In the genomic region with DNA sequence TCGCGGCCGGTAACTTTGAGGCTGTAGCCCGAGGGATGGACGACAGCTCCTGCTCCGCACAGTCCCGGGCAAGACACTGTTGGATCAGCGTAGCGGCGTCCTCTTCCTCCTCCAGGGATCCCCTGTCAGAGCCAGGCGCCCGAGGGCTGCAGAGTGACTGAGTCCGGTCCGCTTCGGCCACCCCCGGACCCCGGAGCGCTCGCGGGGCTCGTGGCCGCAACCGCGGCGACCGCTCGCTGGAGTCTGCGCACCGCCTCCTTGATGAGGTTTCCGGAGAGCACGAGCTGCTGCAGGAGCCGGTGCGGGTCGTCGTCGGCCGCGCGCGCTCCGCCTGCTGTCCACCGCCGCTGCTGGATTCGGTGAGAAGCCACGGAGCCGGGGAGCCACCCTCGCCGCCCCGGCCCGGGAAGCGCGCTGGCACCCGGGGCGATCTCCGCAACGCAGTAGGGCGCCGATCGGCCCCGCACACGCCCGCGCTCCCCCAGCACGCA, we compare ENCODE assay signal across 8 mouse cellular contexts. TPM values are rescaled to one million over a fixed set of nuclear protein-coding genes. Genes with fewer than 3 reads are reported as not detected.
A peak's percentile ranks its signal among the peaks of the same experiment; 100 is the strongest.
DNase-seq lines count a peak whose midpoint lies in the region; ATAC-seq and TF ChIP-seq lines count a peak whose summit lies in the region.

No protein-coding gene starts in this region.

- peak overlapping the region; percentile 40 for H3K4me3 ChIP-seq in C2C12 (ENCODE audit: insufficient read depth, poor library complexity, severe bottlenecking)
- H3K4me3 ChIP-seq in embryonic facial prominence, embryonic 15.5 days (replicated peaks) = peak overlapping the region; percentile 72
- peak overlapping the region; percentile 63 to 64 for H3K4me3 ChIP-seq in heart, embryonic 14.5 days (ENCODE audit: control insufficient read depth in 1 of 2, insufficient read depth in 1 of 2, low read depth in 1 of 2, low read length in 2 of 2)
- peak overlapping the region; percentile 78 for H3K4me3 ChIP-seq in kidney, postnatal 0 days (replicated peaks; ENCODE audit: low read depth, low read length)
- H3K4me3 ChIP-seq in neural tube, embryonic 15.5 days (replicated peaks) = peak overlapping the region; percentile 82

- peak overlapping the region; percentile 94 for H3K27ac ChIP-seq in embryonic facial prominence, embryonic 15.5 days (replicated peaks)
- peak overlapping the region; percentile 3 to 88; a peak in 3 of 4 replicates for H3K27ac ChIP-seq in heart, embryonic 14.5 days (replicated peaks in 1 of 2; ENCODE audit: control insufficient read depth in 1 of 2, insufficient read depth in 1 of 2, low read depth in 2 of 2, low read length in 2 of 2)
- peak overlapping the region; percentile 94 for H3K27ac ChIP-seq in kidney, postnatal 0 days
- H3K27ac ChIP-seq in neural tube, embryonic 15.5 days (replicated peaks) = peak overlapping the region; percentile 97

- no peaks in the 10 kb centered on the region for H3K36me3 ChIP-seq in C2C12 (ENCODE audit: control insufficient read depth, insufficient read depth)
- H3K36me3 ChIP-seq in embryonic facial prominence, embryonic 15.5 days = no peaks in the 10 kb centered on the region
- H3K36me3 ChIP-seq in heart, embryonic 14.5 days (ENCODE audit: control insufficient read depth, insufficient read depth, low read length) = no peaks in the 10 kb centered on the region
- H3K36me3 ChIP-seq in kidney, postnatal 0 days (ENCODE audit: insufficient read depth, low read length) = no peaks in the 10 kb centered on the region
- no peaks in the 10 kb centered on the region for H3K36me3 ChIP-seq in neural tube, embryonic 15.5 days

- WGBS in embryonic facial prominence, embryonic 15.5 days = under 1% methylated on average over 64 of the region's 64 CpGs
- WGBS in heart, embryonic 14.5 days = 0% methylated on average over 59 of the region's 64 CpGs
- under 1% methylated on average over 64 of the region's 64 CpGs for WGBS in kidney, postnatal 0 days
- under 1% methylated on average over 63 of the region's 64 CpGs for WGBS in neural tube, embryonic 15.5 days

- H3K27me3 ChIP-seq in C2C12 (ENCODE audit: control insufficient read depth, insufficient read depth, insufficient read length) = peaks cover 21% of the 10 kb centered on the region
- 0 out of 2 replicates have a peak, but pooled peaks cover 5% of the 10 kb centered on the region for H3K27me3 ChIP-seq in embryonic facial prominence, embryonic 15.5 days
- no peaks in the 10 kb centered on the region; the same call in 1 of the 2 replicates for H3K27me3 ChIP-seq in heart, embryonic 14.5 days (ENCODE audit: control insufficient read depth, insufficient read depth, low read length)
- H3K27me3 ChIP-seq in kidney, postnatal 0 days (ENCODE audit: insufficient read depth, low read length) = no peaks in the 10 kb centered on the region
- H3K27me3 ChIP-seq in neural tube, embryonic 15.5 days (replicated peaks) = no peaks in the 10 kb centered on the region

- DNase-seq in adrenal gland, postnatal 10 days = peak; percentile 66
- peak; percentile 54 for DNase-seq in kidney, postnatal 0 days (ENCODE audit: low spot score)
- peak; percentile 30 to 36 for DNase-seq in lung, adult 18-20 months
- peak; percentile 46 for DNase-seq in thymus, postnatal 25 days

- H3K4me1 ChIP-seq in embryonic facial prominence, embryonic 15.5 days = peaks cover 29% of the 10 kb centered on the region
- H3K4me1 ChIP-seq in heart, embryonic 14.5 days (ENCODE audit: control insufficient read depth in 2 of 2, insufficient read depth in 2 of 2, low read length in 2 of 2) = peaks cover 7 to 9% of the 10 kb centered on the region in 2 experiments; a peak in 3 of 4 replicates
- peaks cover 19% of the 10 kb centered on the region for H3K4me1 ChIP-seq in kidney, postnatal 0 days (replicated peaks; ENCODE audit: insufficient read depth, low read length)
- peaks cover 41% of the 10 kb centered on the region for H3K4me1 ChIP-seq in neural tube, embryonic 15.5 days

- ATAC-seq in embryonic facial prominence, embryonic 15.5 days (ENCODE audit: insufficient number of reproducible peaks, low FRiP score, low TSS enrichment, low read depth) = no peak
- ATAC-seq in heart, embryonic 14.5 days (ENCODE audit: insufficient number of reproducible peaks, insufficient read depth, low FRiP score, low read depth) = peak; percentile 14; the same call in 1 of the 2 replicates
- peak; percentile 5; the same call in 1 of the 2 replicates for ATAC-seq in kidney, postnatal 0 days (replicated peaks; ENCODE audit: low FRiP score, low read depth)
- ATAC-seq in neural tube, embryonic 15.5 days (ENCODE audit: low FRiP score) = peak; percentile 27

- H3K79me3 ChIP-seq in C2C12 (ENCODE audit: low read depth) = no peaks in the 10 kb centered on the region

- no peaks in the 10 kb centered on the region for H3K9me3 ChIP-seq in embryonic facial prominence, embryonic 15.5 days (replicated peaks)
- no peaks in the 10 kb centered on the region for H3K9me3 ChIP-seq in heart, embryonic 14.5 days (ENCODE audit: control insufficient read depth, low read length)
- no peaks in the 10 kb centered on the region for H3K9me3 ChIP-seq in kidney, postnatal 0 days (replicated peaks; ENCODE audit: low read length)
- H3K9me3 ChIP-seq in neural tube, embryonic 15.5 days (replicated peaks) = no peaks in the 10 kb centered on the region

- H3K79me2 ChIP-seq in C2C12 (ENCODE audit: control insufficient read depth, insufficient read depth) = no peaks in the 10 kb centered on the region

- no peak for TF ChIP-seq CTCF in C2C12 (IDR thresholded peaks at IDR 0.05; ENCODE audit: control insufficient read depth, insufficient read depth, insufficient read length)
- no peak for TF ChIP-seq CTCF in kidney, postnatal 0 days (IDR thresholded peaks at IDR 0.05; ENCODE audit: low read depth)

- peak overlapping the region; percentile 50 for H3K9ac ChIP-seq in embryonic facial prominence, embryonic 15.5 days
- peak overlapping the region; percentile 78 for H3K9ac ChIP-seq in heart, embryonic 14.5 days (ENCODE audit: low read length)
- peak overlapping the region; percentile 86 for H3K9ac ChIP-seq in kidney, postnatal 0 days (ENCODE audit: low read depth, low read length)
- H3K9ac ChIP-seq in neural tube, embryonic 15.5 days (replicated peaks) = peak overlapping the region; percentile 72

- peak overlapping the region; percentile 39 for H3ac ChIP-seq in C2C12 (ENCODE audit: control insufficient read depth, insufficient read length, low read depth)

- H3K4me2 ChIP-seq in embryonic facial prominence, embryonic 15.5 days (replicated peaks) = peak overlapping the region; percentile 98
- peak overlapping the region; percentile 97 for H3K4me2 ChIP-seq in heart, embryonic 14.5 days (ENCODE audit: low read length)
- H3K4me2 ChIP-seq in kidney, postnatal 0 days (ENCODE audit: low read length) = peak overlapping the region; percentile 97
- peak overlapping the region; percentile 89 for H3K4me2 ChIP-seq in neural tube, embryonic 15.5 days

TF ChIP-seq in C2C12, 6 proteins besides CTCF, POLR2A, EP300 and RAD21:
- TF ChIP-seq MAX (IDR thresholded peaks at IDR 0.05) (no peak), MYOD1 (IDR thresholded peaks at IDR 0.05; ENCODE audit: control insufficient read depth, insufficient read length, low read depth) (no peak), MYOG (IDR thresholded peaks at IDR 0.05; ENCODE audit: control insufficient read depth, extremely low read depth, insufficient read length) (no peak), FOSL1 (IDR thresholded peaks at IDR 0.05; ENCODE audit: insufficient read depth, low read length, poor library complexity, severe bottlenecking) (no peak), USF1 (IDR thresholded peaks at IDR 0.05; ENCODE audit: low read depth) (no peak), CEBPB (IDR thresholded peaks at IDR 0.05; ENCODE audit: low read depth) (no peak)
TF ChIP-seq in C2C12: peak in this region for 0.

RNA-seq across cellular contexts. Expression of gene Frat2, which starts 0.8 kb away (rescaled TPM):
- polyA plus RNA-seq in C2C12 (2012; fragmentation: generic; extraction: Trizol) = 0.60 TPM
- total RNA-seq in adrenal gland, postnatal 10 days (2021) = 1 to 10 TPM; 4.8 to 7.1 TPM
- 5.6 and 7.1 TPM in 2 replicates for polyA plus RNA-seq in embryonic facial prominence, embryonic 15.5 days (2015; fragmentation: Nextera tagmentation; extraction: Ambion mirVana)
- polyA plus RNA-seq in heart, embryonic 14.5 days (2014; fragmentation: Nextera tagmentation; extraction: Ambion mirVana) = 1.2 and 2.0 TPM in 2 replicates
- 5.8 and 7.2 TPM in 2 replicates for polyA plus RNA-seq in kidney, postnatal 0 days (2015; fragmentation: Nextera tagmentation; extraction: Ambion mirVana)
- 7.0 and 7.1 TPM in 2 replicates for polyA plus RNA-seq in neural tube, embryonic 15.5 days (2015; fragmentation: Nextera tagmentation; extraction: Ambion mirVana)

RNA-seq across cellular contexts. Expression of gene Frat1, which starts 17.4 kb away (rescaled TPM):
- polyA plus RNA-seq in C2C12 (2012; fragmentation: generic; extraction: Trizol) = 0.06 TPM
- total RNA-seq in adrenal gland, postnatal 10 days (2021) = 10 to 100 TPM in 1 of 2 experiments, 1 to 10 TPM in 1; 8.6 to 11.7 TPM
- 6.6 and 7.0 TPM in 2 replicates for polyA plus RNA-seq in embryonic facial prominence, embryonic 15.5 days (2015; fragmentation: Nextera tagmentation; extraction: Ambion mirVana)
- polyA plus RNA-seq in heart, embryonic 14.5 days (2014; fragmentation: Nextera tagmentation; extraction: Ambion mirVana) = 2.4 and 2.6 TPM in 2 replicates
- polyA plus RNA-seq in kidney, postnatal 0 days (2015; fragmentation: Nextera tagmentation; extraction: Ambion mirVana) = 11.1 and 11.4 TPM in 2 replicates
- polyA plus RNA-seq in neural tube, embryonic 15.5 days (2015; fragmentation: Nextera tagmentation; extraction: Ambion mirVana) = 20.1 and 22.7 TPM in 2 replicates

RNA-seq across cellular contexts. Expression of gene Arhgap19, which starts 45.3 kb away (rescaled TPM):
- polyA plus RNA-seq in C2C12 (2012; fragmentation: generic; extraction: Trizol) = 8.9 TPM
- 1 to 10 TPM; 7.6 to 8.6 TPM for total RNA-seq in adrenal gland, postnatal 10 days (2021)
- 17.3 and 17.5 TPM in 2 replicates for polyA plus RNA-seq in embryonic facial prominence, embryonic 15.5 days (2015; fragmentation: Nextera tagmentation; extraction: Ambion mirVana)
- polyA plus RNA-seq in heart, embryonic 14.5 days (2014; fragmentation: Nextera tagmentation; extraction: Ambion mirVana) = 13.9 and 14.2 TPM in 2 replicates
- 9.1 and 9.5 TPM in 2 replicates for polyA plus RNA-seq in kidney, postnatal 0 days (2015; fragmentation: Nextera tagmentation; extraction: Ambion mirVana)
- 4.8 and 8.7 TPM in 2 replicates for polyA plus RNA-seq in neural tube, embryonic 15.5 days (2015; fragmentation: Nextera tagmentation; extraction: Ambion mirVana)

RNA-seq across cellular contexts. Expression of gene Rrp12, which starts 48.8 kb away (rescaled TPM):
- 33.6 TPM for polyA plus RNA-seq in C2C12 (2012; fragmentation: generic; extraction: Trizol)
- 10 to 100 TPM; 12.6 to 12.8 TPM for total RNA-seq in adrenal gland, postnatal 10 days (2021)
- polyA plus RNA-seq in embryonic facial prominence, embryonic 15.5 days (2015; fragmentation: Nextera tagmentation; extraction: Ambion mirVana) = 16.1 and 16.7 TPM in 2 replicates
- 5.8 and 6.4 TPM in 2 replicates for polyA plus RNA-seq in heart, embryonic 14.5 days (2014; fragmentation: Nextera tagmentation; extraction: Ambion mirVana)
- 7.9 and 9.3 TPM in 2 replicates for polyA plus RNA-seq in kidney, postnatal 0 days (2015; fragmentation: Nextera tagmentation; extraction: Ambion mirVana)
- polyA plus RNA-seq in neural tube, embryonic 15.5 days (2015; fragmentation: Nextera tagmentation; extraction: Ambion mirVana) = 17.9 and 18.5 TPM in 2 replicates

Comparison
In these comparisons a context has a peak if more than half of its experiments do, and no peak if none do; other contexts are left out.
1. H3K27ac ChIP-seq: peak in every context shown above with its lines; median percentile 97 in neural tube, embryonic 15.5 days; 94 in embryonic facial prominence, embryonic 15.5 days; 94 in kidney, postnatal 0 days; 46 in heart, embryonic 14.5 days.